Mouse (Mus musculus) heart, postnatal 0 days (tissue): ENCODE results near the gene Cntn6. TPM values are rescaled to one million over a fixed set of nuclear protein-coding genes. Genes with fewer than 3 reads are reported as not detected.

Experiments
- ATAC-seq: fragments of 200-750 bp; cut with Nextera tagmentation; 2 replicates; pipeline ENCODE4 v1.8.0; 2017; ENCODE audit warnings: low read depth, moderate number of reproducible peaks, moderate library complexity; ENCODE audit not compliant: insufficient read depth
- DNase-seq: peaks from one replicate; pipeline ENCODE4 v3.0.0-alpha.2; 2016; ENCODE audit warnings: low spot score
- H3K27ac ChIP-seq: fragments of 300-500 bp; sonication (generic); 2 replicates; pipeline ENCODE4 v1.5.1; 2014; ENCODE audit warnings: low read depth, mild to moderate bottlenecking
- H3K27me3 ChIP-seq: fragments of 300-500 bp; sonication (generic); 2 replicates; pipeline ENCODE4 v1.6.1; 2014; ENCODE audit warnings: low read length, mixed read lengths; ENCODE audit not compliant: control insufficient read depth, insufficient read depth
- H3K36me3 ChIP-seq: fragments of 300-500 bp; sonication (generic); replicated peaks from 2 replicates; pipeline ENCODE4 v1.6.1; 2014; ENCODE audit warnings: low read length, mixed read lengths; ENCODE audit not compliant: control insufficient read depth, insufficient read depth
- H3K4me1 ChIP-seq: fragments of 300-500 bp; sonication (generic); 2 replicates; pipeline ENCODE4 v1.6.1; 2014; ENCODE audit warnings: antibody characterized with exemption; ENCODE audit not compliant: control insufficient read depth, insufficient read depth
- H3K4me2 ChIP-seq: fragments of 300-500 bp; sonication (generic); 2 replicates; pipeline ENCODE4 v1.6.1; 2014; ENCODE audit warnings: low read depth, mild to moderate bottlenecking, low read length, moderate library complexity
- H3K4me3 ChIP-seq: fragments of 300-500 bp; sonication (generic); 2 replicates; pipeline ENCODE4 v1.5.1; 2014; ENCODE audit warnings: low read depth, low read length
- H3K9ac ChIP-seq: fragments of 300-500 bp; sonication (generic); replicated peaks from 2 replicates; pipeline ENCODE4 v1.6.1; 2014; ENCODE audit warnings: low read depth, low read length, mixed read lengths
- H3K9me3 ChIP-seq: fragments of 300-500 bp; sonication (generic); replicated peaks from 2 replicates; pipeline ENCODE4 v1.6.1; 2016; ENCODE audit warnings: low read length; ENCODE audit not compliant: control insufficient read depth
- CTCF ChIP-seq: IDR thresholded peaks from 2 replicates; pipeline ENCODE4 v1.5.1; 2016; ENCODE audit warnings: antibody characterized with exemption, control low read depth, low read depth
- EP300 ChIP-seq: IDR thresholded peaks from 2 replicates; pipeline ENCODE4 v1.6.1; 2016; ENCODE audit warnings: antibody characterized with exemption, low read depth
- WGBS: fragments of 180-500 bp; shearing (Covaris S2); extraction: QIAGEN DNeasy Blood & Tissue Kit; methylation state at CpG from one replicate; pipeline ENCODE4 v1.1.7; 2014; 5-methylcytosine and 5-hydroxymethylcytosine counted together
- polyA plus RNA-seq: library from polyadenylated mRNA; unstranded; fragments of >200 nt; fragmentation: Nextera tagmentation; extraction: Ambion mirVana; gene quantifications from 2 replicates; pipeline ENCODE4 v1.2.1, GENCODE M21; 2015
- total RNA-seq: library from RNA; depleted of rRNA; stranded (reverse); fragments of >200 nt; gene quantifications from 2 replicates; pipeline ENCODE4 v1.2.3, GENCODE M21; 2014; ENCODE audit warnings: low replicate concordance

Cntn6 gene
- total and polyA plus RNA-seq, 2 experiments from 2014 or later: 0.20 to 0.99 TPM

DNA sequence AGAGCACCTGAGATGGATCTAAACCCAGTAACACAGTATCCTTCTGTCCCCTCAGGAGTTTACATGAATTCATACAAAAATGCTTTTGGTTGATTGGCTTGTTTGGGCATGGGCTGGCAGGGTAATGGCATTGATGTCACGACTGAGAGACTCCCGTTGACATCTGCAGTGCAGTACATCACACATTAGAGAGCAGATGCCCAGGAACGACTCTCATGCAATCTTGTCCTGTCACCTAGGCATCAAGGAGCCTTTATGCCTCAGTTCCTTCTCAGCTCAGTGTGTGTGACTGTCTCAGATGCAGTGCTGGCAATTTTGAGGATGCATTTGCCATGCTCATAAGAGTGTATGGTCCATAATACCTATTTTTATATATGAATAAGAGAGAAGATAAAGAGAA lies 195.4 kb downstream of the Cntn6 start:
- Histone ChIP-seq H3K27me3 (no peaks in the 10 kb centered on the region), H3K4me2 (no peak overlapping the region), H3K27ac (no peak overlapping the region), H3K9ac (no peak overlapping the region), H3K4me1 (no peaks in the 10 kb centered on the region), H3K9me3 (no peaks in the 10 kb centered on the region), H3K4me3 (no peak overlapping the region), H3K36me3 (no peaks in the 10 kb centered on the region)
- 61% methylated on average over 3 of the region's 3 CpGs for WGBS
- DNase-seq (no peak), ATAC-seq (no peak)
- TF ChIP-seq EP300: no peak

DNA sequence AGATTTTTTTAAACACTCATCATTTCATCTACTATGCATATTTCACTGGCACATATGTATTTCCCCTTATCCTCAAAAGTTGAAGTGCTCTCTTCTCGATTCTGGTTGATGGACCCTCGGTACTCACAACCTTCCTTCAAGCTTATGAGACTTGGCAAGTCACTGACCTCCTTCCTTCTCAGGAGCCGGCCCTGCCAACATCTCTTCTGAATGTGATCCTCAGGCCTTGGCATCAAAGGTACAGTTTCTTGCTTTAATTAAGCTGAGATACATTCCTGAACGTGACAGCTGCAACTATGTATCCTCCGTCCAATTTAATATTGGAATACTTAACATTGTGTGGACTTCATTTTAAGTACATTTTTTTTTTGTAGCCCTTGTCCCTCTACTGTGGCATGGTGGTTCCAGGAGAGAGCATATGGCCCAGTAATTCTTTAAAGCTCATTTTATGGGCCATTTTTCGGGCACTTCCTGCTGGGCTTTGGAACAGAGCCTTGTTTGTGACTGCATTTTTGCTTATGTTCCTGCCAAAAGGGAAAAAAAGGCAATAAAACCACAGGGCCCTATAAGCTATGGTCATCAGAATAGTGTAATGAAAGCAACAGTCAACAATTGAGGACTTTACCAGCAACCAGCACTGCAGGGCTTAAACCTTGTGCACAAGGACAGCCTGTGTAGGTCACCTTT lies 196.0 kb downstream of the Cntn6 start:
- no peak for ATAC-seq
- H3K4me1 ChIP-seq: no peaks in the 10 kb centered on the region
- H3K4me2 ChIP-seq: no peak overlapping the region
- no peak for DNase-seq
- no peaks in the 10 kb centered on the region for H3K36me3 ChIP-seq
- TF ChIP-seq CTCF: no peak
- no peak for TF ChIP-seq EP300
- WGBS: 69% methylated on average over 6 of the region's 6 CpGs
- no peak overlapping the region for H3K27ac ChIP-seq
- no peak overlapping the region for H3K4me3 ChIP-seq
- H3K9ac ChIP-seq: no peak overlapping the region
- no peaks in the 10 kb centered on the region for H3K9me3 ChIP-seq
- no peaks in the 10 kb centered on the region for H3K27me3 ChIP-seq

DNA sequence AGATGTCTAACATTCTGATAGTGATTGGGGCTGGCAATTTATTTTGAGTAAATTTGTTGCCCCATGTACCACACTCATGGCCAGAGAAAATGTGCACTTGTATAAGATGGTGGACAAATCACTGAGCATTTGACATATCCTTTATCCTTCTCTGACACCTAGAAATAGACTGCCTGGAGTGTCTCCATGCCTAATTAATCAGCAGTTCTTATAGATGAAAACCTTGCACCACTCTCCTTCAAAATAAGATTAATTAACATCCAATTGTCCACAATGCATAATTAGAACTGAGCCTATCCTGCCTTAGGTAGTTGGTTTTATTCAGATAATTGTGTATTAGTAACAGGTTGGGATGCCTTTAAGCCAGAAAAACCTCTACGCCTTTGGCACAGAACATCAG lies 236.0 kb downstream of the Cntn6 start:
- Histone ChIP-seq H3K4me3 (no peak overlapping the region), H3K36me3 (no peaks in the 10 kb centered on the region), H3K4me1 (no peaks in the 10 kb centered on the region), H3K27ac (no peak overlapping the region), H3K4me2 (no peak overlapping the region), H3K9me3 (no peaks in the 10 kb centered on the region), H3K9ac (no peak overlapping the region), H3K27me3 (no peaks in the 10 kb centered on the region)
- no peak for TF ChIP-seq CTCF
- no peak for TF ChIP-seq EP300
- ATAC-seq: no peak
- 80% methylated on average over 1 of the region's 1 CpGs for WGBS
- DNase-seq: no peak

DNA sequence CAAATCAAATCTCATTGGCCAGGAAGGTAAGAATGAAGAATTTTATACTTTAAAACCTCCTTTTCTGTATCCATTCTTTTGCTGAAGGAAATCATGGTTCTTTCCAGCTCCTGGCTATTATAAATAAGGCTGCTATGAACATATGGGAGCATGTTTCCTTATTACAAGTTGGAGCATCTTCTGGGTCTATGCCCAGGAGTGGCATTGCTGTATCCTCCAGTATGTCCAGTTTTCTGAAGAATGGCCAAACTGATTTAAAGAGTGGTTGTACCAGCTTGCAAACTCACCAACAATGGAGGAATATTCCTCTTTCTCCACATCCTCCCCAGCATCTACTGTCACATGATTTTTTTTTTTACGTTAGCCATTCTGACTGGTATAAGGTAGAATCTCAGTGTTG lies 241.7 kb downstream of the Cntn6 start:
- Histone ChIP-seq H3K9me3 (no peaks in the 10 kb centered on the region), H3K4me3 (no peak overlapping the region), H3K36me3 (no peaks in the 10 kb centered on the region), H3K4me2 (no peak overlapping the region), H3K4me1 (no peaks in the 10 kb centered on the region), H3K27ac (no peak overlapping the region), H3K9ac (no peak overlapping the region), H3K27me3 (no peaks in the 10 kb centered on the region)
- TF ChIP-seq CTCF (no peak), EP300 (no peak)
- DNase-seq (no peak), ATAC-seq (no peak)
- WGBS: 84% methylated on average over 1 of the region's 1 CpGs

DNA sequence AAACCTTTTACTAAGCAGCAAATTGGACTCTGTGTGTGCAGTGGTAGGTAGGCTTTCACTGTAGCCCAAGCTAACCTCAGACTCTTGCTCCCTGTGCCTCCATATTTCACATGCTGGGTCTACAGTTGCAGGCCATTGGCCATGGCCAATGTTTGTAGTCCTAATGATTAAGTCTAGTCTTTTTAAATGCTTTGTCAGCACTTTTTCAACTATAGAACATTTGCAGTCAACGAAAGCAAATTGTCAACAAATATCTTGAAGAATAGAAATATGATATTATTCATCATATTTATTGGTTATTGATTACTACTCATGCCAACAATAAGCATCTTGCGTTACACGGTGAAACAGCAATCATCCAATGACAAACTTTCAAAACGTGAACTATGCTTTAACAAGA lies 246.4 kb downstream of the Cntn6 start:
- no peak overlapping the region for H3K4me3 ChIP-seq
- WGBS: 76% methylated on average over 4 of the region's 4 CpGs
- no peaks in the 10 kb centered on the region for H3K27me3 ChIP-seq
- no peak overlapping the region for H3K9ac ChIP-seq
- ATAC-seq (no peak), DNase-seq (no peak)
- no peaks in the 10 kb centered on the region for H3K36me3 ChIP-seq
- no peaks in the 10 kb centered on the region for H3K9me3 ChIP-seq
- H3K4me1 ChIP-seq: no peaks in the 10 kb centered on the region
- TF ChIP-seq CTCF (no peak), EP300 (no peak)
- H3K27ac ChIP-seq: no peak overlapping the region
- H3K4me2 ChIP-seq: no peak overlapping the region

DNA sequence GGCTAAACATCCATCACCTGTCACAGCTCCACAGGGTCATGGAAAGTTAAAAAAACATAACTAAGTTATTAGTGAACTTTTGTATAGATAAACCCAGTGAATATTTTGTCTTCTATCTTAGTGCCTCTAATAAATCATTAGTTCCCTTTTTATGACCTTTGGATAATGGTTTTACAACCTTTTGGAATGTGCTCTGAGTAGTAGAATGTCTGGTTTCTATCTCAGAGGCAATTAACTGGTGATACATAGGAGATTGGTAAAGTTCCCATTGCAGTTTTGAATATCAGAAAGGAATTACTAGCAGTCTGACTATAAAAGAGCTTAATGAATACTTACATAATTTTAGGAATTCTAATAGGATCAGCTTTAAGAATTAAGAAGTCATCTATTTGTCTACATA lies 265.5 kb downstream of the Cntn6 start:
- H3K36me3 ChIP-seq: no peaks in the 10 kb centered on the region
- DNase-seq (no peak), ATAC-seq (no peak)
- no peaks in the 10 kb centered on the region for H3K27me3 ChIP-seq
- H3K4me1 ChIP-seq: no peaks in the 10 kb centered on the region
- no peak overlapping the region for H3K4me3 ChIP-seq
- TF ChIP-seq CTCF: no peak
- no peak for TF ChIP-seq EP300
- H3K9me3 ChIP-seq: no peaks in the 10 kb centered on the region
- H3K27ac ChIP-seq: no peak overlapping the region
- H3K4me2 ChIP-seq: no peak overlapping the region
- H3K9ac ChIP-seq: no peak overlapping the region
